Mouse (Mus musculus): ENCODE measurements around the gene Cyp2w1.

Gene Cyp2w1

GRCm38 (mm10) chr5:139352317-139352716 lies at the start of gene Cyp2w1:
Gene Cyp2w1 (plus strand): TSS chr5:139352617.
- no peak for DNase-seq (ENCODE audit: extremely low spot score)

DNA sequence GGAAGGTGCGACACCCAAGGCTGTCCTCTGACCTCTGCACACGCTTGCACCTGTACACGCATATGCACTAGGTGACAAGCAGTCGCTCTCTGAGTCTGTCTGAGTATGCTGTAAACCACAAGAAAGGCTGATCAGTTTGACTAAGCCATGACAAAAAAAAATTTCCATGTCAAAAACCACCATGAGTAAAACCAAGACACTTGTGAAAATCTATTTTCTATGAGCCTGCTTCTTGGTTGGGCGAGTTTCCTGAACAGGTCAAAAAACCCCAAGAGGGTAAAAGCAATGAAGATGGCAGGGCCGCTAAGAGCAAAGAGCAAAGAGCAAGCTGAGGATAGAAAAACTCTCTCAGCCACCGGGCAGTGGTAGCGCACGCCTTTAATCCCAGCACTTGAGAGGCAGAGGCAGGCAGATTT lies 48.8 kb upstream of the Cyp2w1 start:
- DNase-seq (ENCODE audit: extremely low spot score), result no peak

GRCm38 (mm10) chr5:139309946-139310345 lies 42.5 kb upstream of the Cyp2w1 start:
- DNase-seq (ENCODE audit: extremely low spot score), result no peak

DNA sequence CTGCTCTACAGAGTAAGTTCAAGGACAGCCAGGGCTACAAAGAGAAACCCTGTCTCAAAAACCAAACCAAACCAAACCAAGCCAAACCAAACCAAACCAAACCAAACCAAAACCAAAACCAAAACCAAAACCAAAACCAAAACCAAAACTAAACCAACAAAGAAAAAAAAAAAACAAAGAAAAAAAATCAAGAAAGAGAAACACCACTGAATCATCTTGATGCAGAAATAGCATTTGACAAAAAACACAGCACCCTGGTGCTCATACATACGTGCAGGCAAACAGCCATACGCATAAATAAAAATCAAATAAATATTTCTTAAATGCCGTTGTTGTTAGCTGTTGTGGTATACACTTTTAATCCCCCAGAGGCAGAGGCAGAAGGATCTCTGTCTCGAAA lies 41.9 kb upstream of the Cyp2w1 start:
- DNase-seq (ENCODE audit: extremely low spot score), result no peak

DNA sequence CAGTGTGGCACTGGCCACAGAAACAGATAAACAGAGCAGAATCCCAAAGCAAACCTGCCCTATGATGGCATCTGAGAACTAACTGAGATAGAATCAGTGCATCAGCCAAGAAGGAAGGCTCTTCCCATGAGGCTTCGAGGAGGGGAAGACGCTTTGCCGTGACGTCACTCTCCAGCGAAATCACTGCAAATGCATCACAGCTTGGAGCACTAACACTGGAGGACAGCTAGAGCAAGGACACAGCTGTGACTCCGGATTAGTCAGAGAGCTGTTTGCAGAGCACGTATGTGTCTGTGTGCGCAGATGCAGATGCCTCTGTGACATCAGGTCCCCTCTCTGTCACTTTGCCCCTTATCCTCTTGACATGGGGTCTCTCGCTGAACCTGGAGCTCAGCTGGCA lies 40.6 kb upstream of the Cyp2w1 start:
- no peak for DNase-seq (ENCODE audit: extremely low spot score)

GRCm38 (mm10) chr5:139313536-139313935 lies 38.9 kb upstream of the Cyp2w1 start:
- no peak for DNase-seq (ENCODE audit: extremely low spot score)

GRCm38 (mm10) chr5:139314941-139315642 lies 37.3 kb upstream of the Cyp2w1 start:
- no peak for DNase-seq (ENCODE audit: extremely low spot score)

DNA sequence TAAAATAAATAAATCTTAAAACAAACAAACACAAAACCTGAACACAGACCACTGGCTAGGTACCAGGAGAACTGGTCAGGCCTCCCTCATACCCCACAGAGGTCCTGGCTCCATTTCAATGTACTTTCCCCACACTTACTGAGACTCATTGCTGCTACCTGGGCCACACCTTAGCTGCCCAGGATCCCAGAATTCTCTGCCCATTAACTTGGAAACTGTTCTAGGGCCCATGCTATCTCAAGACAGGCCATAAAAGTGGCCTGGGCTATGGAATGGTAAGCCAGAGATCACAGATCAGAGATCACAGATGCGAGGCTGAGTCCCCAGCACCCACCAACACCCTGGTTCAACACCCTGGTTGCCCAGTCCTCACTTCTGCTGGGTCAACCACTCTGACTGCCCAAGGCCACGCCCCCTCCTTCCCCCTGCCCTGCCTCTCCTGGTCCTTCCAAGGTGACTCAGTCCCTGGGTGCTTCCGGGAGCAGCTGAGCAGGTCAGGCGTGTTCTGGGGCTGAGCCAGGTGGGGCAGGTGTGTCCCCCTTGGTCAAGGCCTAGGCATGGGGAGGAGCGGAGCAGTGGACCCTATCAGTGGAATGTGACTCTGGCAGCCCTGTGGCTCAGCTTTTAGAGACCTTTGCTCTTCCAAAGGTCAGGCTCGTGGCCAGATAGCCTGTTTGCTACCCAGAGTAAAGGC lies 35.3 kb upstream of the Cyp2w1 start:
- DNase-seq (ENCODE audit: extremely low spot score), result no peak

GRCm38 (mm10) chr5:139317751-139318504 lies 34.5 kb upstream of the Cyp2w1 start:
- DNase-seq (ENCODE audit: extremely low spot score), result no peak

- DNase-seq (ENCODE audit: extremely low spot score), result no peak
Measured at GRCm38 (mm10) chr5:139320424-139320823, 32.0 kb upstream of the Cyp2w1 start.

- no peak for DNase-seq (ENCODE audit: extremely low spot score)
Measured at GRCm38 (mm10) chr5:139321331-139321730, 31.1 kb upstream of the Cyp2w1 start.

DNA sequence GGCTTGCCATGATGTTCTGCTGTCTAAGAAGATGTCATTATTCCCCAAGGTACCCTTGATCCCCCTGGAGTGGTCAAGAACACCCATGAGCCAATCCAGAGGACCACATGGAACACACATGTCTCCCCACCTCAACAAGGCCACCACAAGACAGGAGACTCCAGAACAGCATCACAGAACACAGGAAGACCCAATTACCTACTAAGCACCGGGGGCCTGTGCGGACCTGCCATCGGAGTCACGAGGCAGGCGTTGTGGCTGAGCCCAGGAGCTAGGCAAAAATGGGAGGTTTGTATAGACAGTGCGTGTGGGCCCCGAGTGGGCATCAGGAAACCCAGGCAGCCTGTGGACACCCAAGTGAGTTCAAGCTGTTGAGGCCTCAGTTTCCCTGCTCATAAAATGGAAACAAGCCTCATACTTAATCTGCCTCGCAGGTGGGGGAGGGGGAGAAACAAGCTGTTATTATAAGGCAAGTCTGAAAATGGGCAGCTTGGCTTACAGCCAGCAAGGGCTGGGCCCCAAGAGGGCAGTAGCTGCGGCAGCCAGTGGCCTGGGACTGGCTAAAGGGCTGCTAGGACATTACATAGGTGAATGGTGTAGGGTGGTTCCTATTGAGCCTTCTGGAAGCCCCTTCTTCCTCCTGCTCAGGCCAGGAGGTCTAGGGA lies 29.0 kb upstream of the Cyp2w1 start:
- no peak for DNase-seq (ENCODE audit: extremely low spot score)

GRCm38 (mm10) chr5:139324045-139324491 lies 28.3 kb upstream of the Cyp2w1 start:
- DNase-seq (ENCODE audit: extremely low spot score), result no peak

DNA sequence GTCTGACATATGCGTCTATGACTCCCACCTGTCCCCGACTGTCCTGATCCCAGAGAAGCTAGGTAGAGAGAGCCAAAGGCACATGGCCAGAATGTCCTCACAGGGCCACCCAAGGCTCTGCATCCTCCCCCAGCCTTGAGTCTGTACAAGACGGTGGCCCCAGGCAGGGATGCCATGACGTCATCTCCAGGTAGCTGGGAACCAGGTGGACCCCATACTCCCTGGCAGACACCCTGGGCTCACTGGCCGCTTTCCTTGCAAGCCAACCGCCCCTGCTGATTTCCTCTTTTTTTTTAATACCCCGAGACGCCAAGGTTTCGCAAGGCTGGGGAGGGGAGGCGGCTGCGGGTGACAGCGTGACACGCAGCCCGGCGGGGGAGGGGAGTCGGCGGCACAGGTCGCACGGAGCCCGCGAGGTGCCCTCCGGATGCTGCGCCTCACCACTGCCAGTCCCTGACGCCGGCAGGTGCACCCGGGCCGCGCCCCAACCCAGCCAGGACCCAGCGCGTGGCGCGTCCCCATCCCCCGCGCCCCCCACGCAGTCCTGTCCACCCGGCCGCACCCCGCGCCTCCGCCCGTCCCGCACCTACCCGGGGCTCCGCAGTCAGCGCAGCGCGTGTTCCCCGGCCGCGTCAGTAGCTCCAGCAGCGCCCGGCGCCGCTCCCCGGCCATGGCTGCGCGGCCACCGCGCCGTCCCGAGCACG lies 27.6 kb upstream of the Cyp2w1 start:
- DNase-seq (ENCODE audit: extremely low spot score), result no peak

DNA sequence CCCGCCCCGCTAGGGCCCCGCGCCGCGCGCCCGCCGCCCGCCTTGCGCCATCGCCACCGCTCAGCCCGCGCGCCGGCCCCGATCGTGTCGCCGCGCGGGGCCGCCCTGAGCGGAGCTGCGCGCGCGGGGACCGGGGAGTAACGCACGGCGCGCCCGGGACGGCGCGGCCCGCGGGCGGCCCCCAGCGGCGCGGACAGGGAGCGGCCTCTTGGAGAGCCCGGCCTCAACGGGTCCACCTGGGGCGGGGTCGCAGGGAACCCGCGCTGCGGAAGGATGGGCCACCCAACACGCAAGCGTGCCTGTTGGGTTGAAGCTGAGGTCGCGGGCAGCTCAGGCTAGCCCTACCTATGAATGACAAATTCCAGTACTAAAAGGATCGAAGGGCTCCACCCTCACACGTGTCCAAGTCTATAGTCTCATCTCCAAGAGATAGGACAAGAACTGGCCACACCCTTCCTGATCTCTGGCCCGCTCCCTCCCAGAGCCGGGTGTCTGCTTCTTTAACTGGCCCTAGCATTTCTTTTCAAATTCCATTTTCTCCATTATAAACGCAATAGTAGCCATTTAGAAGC lies 26.9 kb upstream of the Cyp2w1 start, which contains the start of gene Adap1:
Gene Adap1, minus strand, starts transcription at position 228 of the 572 bp plus-strand sequence.
- no peak for DNase-seq (ENCODE audit: extremely low spot score)

GRCm38 (mm10) chr5:139326111-139326696 lies 26.2 kb upstream of the Cyp2w1 start:
- no peak for DNase-seq (ENCODE audit: extremely low spot score)

DNA sequence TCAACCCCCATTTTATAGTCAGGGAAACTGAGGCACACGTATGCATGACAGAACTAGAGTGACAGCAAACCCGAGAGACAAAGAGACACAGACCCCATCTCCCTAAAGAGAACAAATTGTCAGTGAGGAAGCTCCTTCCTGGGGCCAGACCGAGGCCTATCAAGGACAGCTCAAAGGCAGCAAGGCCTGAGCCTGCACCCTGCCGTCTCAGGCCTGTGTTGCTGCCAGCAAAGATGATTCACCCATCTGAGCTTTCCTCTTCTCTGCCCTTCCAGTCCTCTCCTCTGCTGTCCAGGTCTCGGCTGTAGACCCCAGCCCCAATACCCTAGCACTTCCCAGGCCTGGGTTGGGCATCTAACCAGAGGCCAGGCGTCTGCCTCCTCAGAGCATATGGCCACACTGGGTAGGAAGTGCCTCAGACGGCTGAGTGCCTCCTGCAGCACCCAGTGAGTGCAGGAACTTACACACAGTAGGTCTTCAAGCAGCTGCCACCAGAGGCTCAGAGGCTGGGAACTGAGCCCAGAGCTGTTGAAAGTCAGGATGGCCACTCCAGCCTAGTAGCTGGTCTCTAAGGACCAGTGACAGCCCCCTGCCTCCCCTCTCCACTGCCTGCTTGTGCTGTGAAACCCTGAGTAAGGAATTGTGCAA lies 25.3 kb upstream of the Cyp2w1 start:
- no peak for DNase-seq (ENCODE audit: extremely low spot score)

DNA sequence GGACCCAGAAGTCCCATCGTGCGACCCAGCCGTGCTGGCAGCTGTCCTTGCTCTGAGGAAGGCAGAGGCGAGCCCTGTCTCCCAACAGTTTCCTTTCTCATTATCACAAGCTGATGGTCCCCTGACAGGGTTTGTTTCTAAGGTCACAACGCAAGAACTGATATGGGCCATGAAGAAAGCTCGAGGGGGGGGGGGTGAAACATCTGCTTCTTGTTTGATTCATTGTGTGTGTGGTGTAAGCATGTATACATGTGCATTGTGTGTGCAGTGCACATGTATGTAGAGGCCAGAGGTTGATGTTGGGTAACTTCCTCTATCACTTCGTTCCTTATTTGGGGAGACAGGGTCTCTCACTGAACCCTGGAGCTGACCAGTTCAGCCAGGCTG lies 24.8 kb upstream of the Cyp2w1 start:
- no peak for DNase-seq (ENCODE audit: extremely low spot score)

GRCm38 (mm10) chr5:139330766-139331165 lies 21.7 kb upstream of the Cyp2w1 start:
- no peak for DNase-seq (ENCODE audit: extremely low spot score)

GRCm38 (mm10) chr5:139331742-139332141 lies 20.7 kb upstream of the Cyp2w1 start:
- peak; percentile 73 for DNase-seq (ENCODE audit: extremely low spot score)
